Mouse (Mus musculus) limb, embryonic 14.5 days (tissue): ENCODE results near the gene Tysnd1. TPM values are rescaled to one million over a fixed set of nuclear protein-coding genes. Genes with fewer than 3 reads are reported as not detected.

ENCODE experiments used
- ATAC-seq: fragments of 200-750 bp; cut with Nextera tagmentation; 2 replicates; pipeline ENCODE4 v1.8.0; 2017; ENCODE audit warnings: low read depth, moderate number of reproducible peaks, moderate TSS enrichment; ENCODE audit not compliant: low FRiP score
- DNase-seq: peaks from one replicate; pipeline ENCODE4 v3.0.0-alpha.2; 2015; ENCODE audit warnings: low spot score
- H3K27ac ChIP-seq: fragments of 300-500 bp; sonication (generic); replicated peaks from 2 replicates; pipeline ENCODE4 v1.5.1; 2014; ENCODE audit warnings: low read depth, mild to moderate bottlenecking, low read length, moderate library complexity, mixed read lengths
- H3K27me3 ChIP-seq: fragments of 300-500 bp; sonication (generic); 2 replicates; pipeline ENCODE4 v1.6.1; 2014; ENCODE audit warnings: low read length, mixed read lengths; ENCODE audit not compliant: control insufficient read depth, insufficient read depth
- H3K36me3 ChIP-seq: fragments of 300-500 bp; sonication (generic); 2 replicates; pipeline ENCODE4 v1.6.1; 2014; ENCODE audit warnings: mild to moderate bottlenecking, low read length, moderate library complexity, mixed read lengths; ENCODE audit not compliant: control insufficient read depth, insufficient read depth
- H3K4me1 ChIP-seq: fragments of 300-500 bp; sonication (generic); 2 replicates; pipeline ENCODE4 v1.6.1; 2014; ENCODE audit warnings: antibody characterized with exemption, low read length, mixed read lengths; ENCODE audit not compliant: control insufficient read depth, insufficient read depth
- H3K4me2 ChIP-seq: fragments of 300-500 bp; sonication (generic); replicated peaks from 2 replicates; pipeline ENCODE4 v1.6.1; 2014; ENCODE audit warnings: low read depth, mild to moderate bottlenecking, low read length, moderate library complexity; ENCODE audit not compliant: severe bottlenecking
- H3K4me3 ChIP-seq: fragments of 300-500 bp; sonication (generic); replicated peaks from 2 replicates; pipeline ENCODE4 v1.5.1; 2014; ENCODE audit warnings: low read length
- H3K9ac ChIP-seq: fragments of 300-500 bp; sonication (generic); 2 replicates; pipeline ENCODE4 v1.6.1; 2014; ENCODE audit warnings: mild to moderate bottlenecking, low read depth, low read length, moderate library complexity; ENCODE audit not compliant: severe bottlenecking
- H3K9me3 ChIP-seq: fragments of 300-500 bp; sonication (generic); 2 replicates; pipeline ENCODE4 v1.6.1; 2016; ENCODE audit warnings: low read length; ENCODE audit not compliant: control insufficient read depth
- POLR2A ChIP-seq: fragments of 200-500 bp; IDR thresholded peaks from 2 replicates; pipeline ENCODE4 v1.8.0; 2012; ENCODE audit warnings: inconsistent platforms, mild to moderate bottlenecking, moderate library complexity, borderline replicate concordance; ENCODE audit not compliant: insufficient read depth, insufficient read length; ENCODE audit errors: extremely low read depth
- WGBS: fragments of 180-500 bp; shearing (Covaris S2); extraction: QIAGEN DNeasy Blood & Tissue Kit; methylation state at CpG from one replicate; pipeline ENCODE4 v1.1.7; 2014; 5-methylcytosine and 5-hydroxymethylcytosine counted together
- polyA plus RNA-seq, 2 experiments: library from polyadenylated mRNA; depleted of rRNA in 1 of 2; stranded (reverse) in 1 of 2; unstranded in 1 of 2; fragments of >200 nt; fragmentation: Nextera tagmentation in 1 of 2; extraction: Ambion mirVana in 1 of 2; gene quantifications; 2 replicates each; pipeline versions ENCODE4 v1.2.1 to v1.2.3; 2012 to 2014

Gene Tysnd1
- polyA plus RNA-seq, 2 experiments: 39.2 to 43.5 TPM

DNA sequence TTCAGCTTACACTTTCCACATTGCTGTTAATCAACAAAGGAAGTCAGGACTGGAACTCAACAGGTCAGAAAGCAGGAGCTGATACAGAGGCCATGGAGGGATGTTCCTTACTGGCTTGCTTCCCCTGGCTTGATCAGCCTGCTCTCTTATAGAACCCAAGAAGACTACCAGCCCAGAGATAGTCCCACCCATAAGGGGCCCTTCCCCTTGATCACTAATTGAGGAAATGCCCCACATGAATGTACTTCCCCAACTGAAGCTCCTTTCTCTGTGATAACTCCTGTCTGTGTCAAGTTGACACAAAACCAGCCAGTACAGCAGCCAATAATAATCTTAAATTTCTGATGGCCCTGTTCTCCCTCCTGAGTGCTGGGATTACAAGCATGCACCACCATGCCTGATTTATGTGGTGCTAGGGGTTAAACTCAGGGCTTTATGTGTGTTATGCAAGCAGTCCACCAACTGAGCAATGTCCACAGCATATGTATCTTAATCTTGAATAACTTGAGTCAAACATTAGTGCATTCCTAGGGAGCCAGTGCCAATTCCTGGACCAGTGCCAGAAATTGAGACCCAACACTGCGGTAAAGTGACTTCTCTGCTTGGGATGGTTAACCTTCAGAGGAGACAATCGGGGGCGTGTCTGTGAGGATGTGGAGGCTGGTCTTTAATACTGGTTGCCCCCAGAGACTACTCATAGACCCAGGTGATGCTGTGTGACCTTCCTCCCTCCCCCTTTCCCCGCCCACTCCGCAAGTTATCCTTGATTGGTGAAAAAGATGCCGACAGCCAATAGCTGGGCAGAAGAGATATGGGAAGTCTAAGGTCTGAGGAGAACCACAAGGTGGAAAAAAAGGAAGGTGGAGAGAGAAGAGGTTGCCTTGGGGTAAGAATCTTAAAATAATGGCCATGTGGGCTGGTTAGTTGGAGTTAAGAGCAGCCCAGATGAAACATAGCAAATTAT lies 11.4 kb downstream of the Tysnd1 start:
- ATAC-seq (no peak), DNase-seq (no peak)
- Histone ChIP-seq H3K27ac (no peak overlapping the region), H3K36me3 (peaks cover 26% of the 10 kb centered on the region), H3K27me3 (no peaks in the 10 kb centered on the region), H3K9me3 (no peaks in the 10 kb centered on the region), H3K9ac (no peak overlapping the region), H3K4me1 (no peaks in the 10 kb centered on the region), H3K4me3 (no peak overlapping the region), H3K4me2 (no peak overlapping the region)
- WGBS: 72% methylated on average over 6 of the region's 6 CpGs
- TF ChIP-seq POLR2A: no peak

DNA sequence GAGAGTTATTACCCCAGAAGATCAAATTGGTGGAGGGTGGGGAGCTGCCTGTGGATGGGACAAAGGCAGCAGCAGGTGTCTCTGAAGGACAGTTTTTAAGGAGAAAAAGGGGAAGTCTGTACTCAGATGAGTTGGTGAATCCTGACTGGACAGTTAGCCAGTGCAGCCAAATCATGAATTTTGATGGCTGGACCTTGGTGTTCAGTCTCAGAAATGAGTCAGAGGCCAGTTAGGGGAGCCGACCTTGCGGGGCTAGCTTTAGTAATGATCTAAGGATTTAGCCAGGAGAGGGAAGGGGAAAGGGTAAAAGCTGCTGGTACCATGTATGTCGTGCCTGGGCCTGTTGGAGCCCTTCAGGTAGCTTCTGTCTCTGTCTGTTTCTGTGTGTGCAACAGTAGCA lies 18.3 kb downstream of the Tysnd1 start:
- TF ChIP-seq POLR2A: no peak
- WGBS: 57% methylated on average over 3 of the region's 3 CpGs
- H3K4me2 ChIP-seq: no peak overlapping the region
- ATAC-seq (no peak), DNase-seq (no peak)
- no peak overlapping the region for H3K4me3 ChIP-seq
- H3K27ac ChIP-seq: no peak overlapping the region
- peaks cover 5% of the 10 kb centered on the region; the same call in 1 of the 2 replicates for H3K4me1 ChIP-seq
- no peaks in the 10 kb centered on the region for H3K9me3 ChIP-seq
- no peaks in the 10 kb centered on the region for H3K36me3 ChIP-seq
- H3K9ac ChIP-seq: no peak overlapping the region
- H3K27me3 ChIP-seq: no peaks in the 10 kb centered on the region

DNA sequence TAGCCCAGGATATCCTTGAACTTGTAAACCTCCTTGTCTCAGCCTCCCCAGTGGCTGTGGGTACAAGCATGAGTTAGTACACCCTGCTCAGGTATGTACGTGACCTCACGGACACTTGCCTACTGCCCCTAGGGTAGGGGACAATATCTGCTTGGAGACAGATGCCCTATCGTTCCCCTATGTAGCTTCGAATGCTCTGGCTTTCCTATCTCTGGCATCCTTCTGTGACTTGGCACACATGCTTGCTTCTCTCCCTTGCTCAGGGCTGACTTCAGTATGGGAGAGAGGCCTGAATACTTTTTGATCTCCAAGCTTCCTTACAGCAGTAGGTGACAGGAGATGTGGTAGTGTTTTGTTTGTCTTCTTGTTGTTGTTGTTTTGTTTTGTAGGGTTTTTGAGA lies 18.8 kb downstream of the Tysnd1 start:
- H3K27ac ChIP-seq: no peak overlapping the region
- no peak overlapping the region for H3K4me3 ChIP-seq
- no peak for TF ChIP-seq POLR2A
- no peaks in the 10 kb centered on the region for H3K27me3 ChIP-seq
- WGBS: 86% methylated on average over 4 of the region's 4 CpGs
- H3K4me1 ChIP-seq: peaks cover 5% of the 10 kb centered on the region; the same call in 1 of the 2 replicates
- H3K9ac ChIP-seq: no peak overlapping the region
- DNase-seq: no peak
- no peak overlapping the region for H3K4me2 ChIP-seq
- H3K9me3 ChIP-seq: no peaks in the 10 kb centered on the region
- H3K36me3 ChIP-seq: no peaks in the 10 kb centered on the region
- no peak for ATAC-seq

DNA sequence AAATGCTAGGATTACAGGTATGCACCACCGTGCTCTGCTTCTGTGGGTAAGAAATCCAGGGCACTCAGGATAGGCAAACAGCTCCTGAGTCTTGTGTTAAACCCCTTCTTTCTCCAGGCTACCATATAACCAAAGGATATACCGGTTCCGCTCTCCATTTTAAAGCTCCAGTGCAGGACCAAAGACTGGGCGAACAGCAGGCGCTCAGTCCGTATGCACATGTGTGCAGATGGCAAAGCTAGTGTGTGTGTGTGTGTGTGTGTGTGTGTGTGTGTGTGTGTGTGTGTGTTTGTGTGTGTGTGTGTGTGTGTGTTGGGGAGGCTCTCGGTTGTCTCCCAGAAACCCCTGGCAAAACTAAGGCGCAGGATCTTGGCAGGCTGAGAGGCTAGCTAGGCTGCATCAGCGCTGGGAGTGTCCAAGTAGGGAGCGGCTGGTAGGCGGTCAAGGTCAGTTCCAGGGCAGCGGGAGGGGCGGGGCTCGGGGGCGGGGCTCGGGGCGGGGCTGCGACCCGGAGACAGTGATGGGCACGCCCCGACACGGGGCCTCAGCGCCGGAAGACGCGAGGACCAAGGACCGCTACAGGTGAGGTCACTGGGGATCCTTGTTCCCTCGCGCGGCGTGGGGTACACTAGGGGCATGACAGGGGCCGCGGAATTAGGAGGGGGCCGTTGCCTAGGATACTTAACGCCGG lies 19.6 kb downstream of the Tysnd1 start, which contains the start of gene Aifm2:
Gene Aifm2 (plus strand): TSS at position 493 of the 691 bp plus-strand sequence.
- Histone ChIP-seq H3K4me3 (peak within 1 kb of the TSS; percentile 56), H3K27ac (no peak within 1 kb of the TSS), H3K4me2 (peak within 1 kb of the TSS; percentile 84), H3K4me1 (peaks cover 5% of the 10 kb centered on the region; the same call in 1 of the 2 replicates), H3K9me3 (no peaks in the 10 kb centered on the region), H3K36me3 (no peaks in the 10 kb centered on the region), H3K27me3 (no peaks in the 10 kb centered on the region), H3K9ac (peak within 1 kb of the TSS; percentile 53)
- 20% methylated on average over 30 of the region's 36 CpGs for WGBS
- DNase-seq (peak; percentile 76), ATAC-seq (peak; percentile 88)
- no peak for TF ChIP-seq POLR2A

DNA sequence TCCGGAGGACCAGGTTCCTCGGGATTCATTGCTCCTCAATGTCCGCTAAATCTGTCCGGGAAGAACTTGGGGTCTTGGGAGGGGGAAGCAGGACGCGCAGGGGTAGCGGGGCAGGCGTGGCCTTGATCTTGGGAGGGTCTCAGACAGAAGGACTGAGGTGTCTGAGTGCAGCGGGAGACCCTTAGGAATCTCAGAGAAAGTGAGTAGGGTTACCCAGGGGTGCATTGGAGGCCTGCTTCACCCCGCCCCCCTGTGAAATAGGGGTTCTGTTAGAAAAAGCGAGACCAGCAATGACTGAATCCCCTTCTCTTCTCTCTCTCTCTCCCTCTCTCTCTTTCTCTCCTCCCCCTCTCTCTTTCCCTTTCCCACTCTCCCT lies 20.1 kb downstream of the Tysnd1 start:
- Histone ChIP-seq H3K27me3 (no peaks in the 10 kb centered on the region), H3K9me3 (no peaks in the 10 kb centered on the region), H3K9ac (peak overlapping the region; percentile 53), H3K36me3 (no peaks in the 10 kb centered on the region), H3K4me2 (peak overlapping the region; percentile 84), H3K27ac (no peak overlapping the region), H3K4me1 (peaks cover 5% of the 10 kb centered on the region; the same call in 1 of the 2 replicates), H3K4me3 (peak overlapping the region; percentile 56)
- no peak for TF ChIP-seq POLR2A
- ATAC-seq (peak; percentile 38; the same call in 1 of the 2 replicates), DNase-seq (no peak)
- WGBS: 2% methylated on average over 11 of the region's 11 CpGs
